Mouse (Mus musculus) hindbrain, postnatal 0 days (tissue): Measurements from ENCODE around the gene Tmem30c. TPM values are rescaled to one million over a fixed set of nuclear protein-coding genes. Genes with fewer than 3 reads are reported as not detected.
"Not testable (repeated sequence)": the region's sequence is repeated elsewhere in the genome, so short reads cannot be mapped to it uniquely, and the experiment has no call there.

Experiments
- ATAC-seq: fragments of 200-750 bp; cut with Nextera tagmentation; 2 replicates; pipeline ENCODE4 v1.8.0; 2017; ENCODE audit warnings: mild to moderate bottlenecking, moderate TSS enrichment, moderate library complexity
- DNase-seq: peaks from one replicate; pipeline ENCODE4 v3.0.0-alpha.2; 2015; ENCODE audit warnings: low spot score
- H3K27ac ChIP-seq: fragments of 300-500 bp; sonication (generic); 2 replicates; pipeline ENCODE4 v1.5.1; 2014; ENCODE audit warnings: mild to moderate bottlenecking
- H3K27me3 ChIP-seq: fragments of 300-500 bp; sonication (generic); 2 replicates; pipeline ENCODE4 v1.6.1; 2014; ENCODE audit warnings: low read length, mixed read lengths; ENCODE audit not compliant: insufficient read depth
- H3K36me3 ChIP-seq: fragments of 300-500 bp; sonication (generic); 2 replicates; pipeline ENCODE4 v1.6.1; 2014; ENCODE audit warnings: low read length, mixed read lengths; ENCODE audit not compliant: insufficient read depth
- H3K4me1 ChIP-seq: fragments of 300-500 bp; sonication (generic); 2 replicates; pipeline ENCODE4 v1.6.1; 2014; ENCODE audit warnings: antibody characterized with exemption, low read length, mixed read lengths; ENCODE audit not compliant: insufficient read depth
- H3K4me2 ChIP-seq: fragments of 300-500 bp; sonication (generic); 2 replicates; pipeline ENCODE4 v1.6.1; 2014; ENCODE audit warnings: low read depth, mild to moderate bottlenecking, low read length, moderate library complexity, mixed read lengths
- H3K4me3 ChIP-seq: fragments of 300-500 bp; sonication (generic); 2 replicates; pipeline ENCODE4 v1.5.1; 2014; ENCODE audit warnings: low read length
- H3K9ac ChIP-seq: fragments of 300-500 bp; sonication (generic); replicated peaks from 2 replicates; pipeline ENCODE4 v1.6.1; 2014; ENCODE audit warnings: mild to moderate bottlenecking, low read length, moderate library complexity, mixed read lengths
- H3K9me3 ChIP-seq: fragments of 300-500 bp; sonication (generic); 2 replicates; pipeline ENCODE4 v1.6.1; 2016; ENCODE audit warnings: low read length, mixed read lengths
- CTCF ChIP-seq: IDR thresholded peaks from 2 replicates; pipeline ENCODE4 v1.5.1; 2016; ENCODE audit warnings: antibody characterized with exemption, control low read depth, low read depth
- WGBS: fragments of 180-500 bp; shearing (Covaris S2); extraction: QIAGEN DNeasy Blood & Tissue Kit; methylation state at CpG from one replicate; pipeline ENCODE4 v1.1.7; 2014; 5-methylcytosine and 5-hydroxymethylcytosine counted together
- polyA plus RNA-seq: library from polyadenylated mRNA; unstranded; fragments of >200 nt; fragmentation: Nextera tagmentation; extraction: Ambion mirVana; gene quantifications from 2 replicates; pipeline ENCODE4 v1.2.1, GENCODE M21; 2015
- total RNA-seq: library from RNA; depleted of rRNA; stranded (reverse); fragments of >200 nt; gene quantifications from 2 replicates; pipeline ENCODE4 v1.2.3, GENCODE M21; 2014; rRNA removed

Tmem30c gene
- total and polyA plus RNA-seq, 2 experiments from 2014 or later = 0.14 to 0.73 TPM

DNA sequence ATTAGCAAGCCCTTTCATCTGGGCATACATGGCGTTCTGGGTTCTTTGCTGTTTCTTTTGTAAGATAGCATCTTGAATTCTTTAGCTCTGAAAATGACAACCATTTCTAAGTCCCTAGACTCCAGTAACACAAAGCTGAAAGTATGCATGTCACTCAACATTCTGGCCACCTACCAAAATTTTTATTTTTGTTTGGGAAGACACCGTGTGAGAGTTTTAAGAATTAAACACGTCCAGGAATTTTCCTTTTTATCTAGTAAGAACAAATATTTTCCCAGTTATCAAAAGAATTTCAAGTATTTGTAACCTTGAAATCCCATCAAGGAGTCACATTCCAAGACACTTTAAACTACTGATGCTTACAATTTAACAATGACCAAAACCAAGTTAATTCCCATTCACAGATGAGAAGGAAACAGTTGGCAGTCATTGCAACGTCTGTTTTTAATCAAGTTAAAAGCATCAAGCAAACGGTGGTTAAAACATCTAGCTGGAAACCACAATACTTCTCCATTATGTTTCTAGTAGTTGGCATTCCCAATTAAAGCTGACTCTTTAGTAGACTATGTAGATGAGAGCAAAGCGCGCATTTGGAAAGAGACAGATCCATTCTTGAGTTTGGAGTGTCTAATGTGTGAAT is 56.7 kb downstream of the Tmem30c start:
- Histone ChIP-seq H3K4me3 (no peak overlapping the region), H3K27ac (no peak overlapping the region), H3K36me3 (no peaks in the 10 kb centered on the region), H3K27me3 (no peaks in the 10 kb centered on the region), H3K9ac (no peak overlapping the region), H3K9me3 (no peaks in the 10 kb centered on the region), H3K4me2 (no peak overlapping the region), H3K4me1 (no peaks in the 10 kb centered on the region)
- WGBS = 68% methylated on average over 7 of the region's 7 CpGs
- no peak for ATAC-seq
- DNase-seq = no peak
- TF ChIP-seq CTCF = no peak

DNA sequence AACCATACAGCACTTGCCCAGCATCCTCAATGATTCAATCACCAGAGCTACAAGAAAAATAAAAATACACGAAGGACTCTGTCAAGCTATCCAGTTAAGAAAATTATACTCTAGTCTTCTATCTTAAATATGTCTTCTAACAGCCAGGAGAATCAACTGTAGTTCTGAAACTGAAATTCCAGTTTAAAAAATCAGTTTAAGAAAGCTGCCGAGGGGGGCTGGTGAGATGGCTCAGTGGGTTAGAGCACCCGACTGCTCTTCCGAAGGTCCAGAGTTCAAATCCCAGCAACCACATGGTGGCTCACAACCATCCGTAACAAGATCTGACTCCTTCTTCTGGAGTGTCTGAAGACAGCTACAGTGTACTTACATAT is 60.7 kb downstream of the Tmem30c start:
- WGBS = 70% methylated on average over 4 of the region's 5 CpGs
- Histone ChIP-seq H3K4me3 (peak overlapping the region; percentile 88), H3K4me2 (peak overlapping the region; percentile 53)
- not testable (repeated sequence) for H3K9ac ChIP-seq, H3K36me3 ChIP-seq, H3K27me3 ChIP-seq, H3K4me1 ChIP-seq, DNase-seq, H3K9me3 ChIP-seq, ATAC-seq, H3K27ac ChIP-seq

DNA sequence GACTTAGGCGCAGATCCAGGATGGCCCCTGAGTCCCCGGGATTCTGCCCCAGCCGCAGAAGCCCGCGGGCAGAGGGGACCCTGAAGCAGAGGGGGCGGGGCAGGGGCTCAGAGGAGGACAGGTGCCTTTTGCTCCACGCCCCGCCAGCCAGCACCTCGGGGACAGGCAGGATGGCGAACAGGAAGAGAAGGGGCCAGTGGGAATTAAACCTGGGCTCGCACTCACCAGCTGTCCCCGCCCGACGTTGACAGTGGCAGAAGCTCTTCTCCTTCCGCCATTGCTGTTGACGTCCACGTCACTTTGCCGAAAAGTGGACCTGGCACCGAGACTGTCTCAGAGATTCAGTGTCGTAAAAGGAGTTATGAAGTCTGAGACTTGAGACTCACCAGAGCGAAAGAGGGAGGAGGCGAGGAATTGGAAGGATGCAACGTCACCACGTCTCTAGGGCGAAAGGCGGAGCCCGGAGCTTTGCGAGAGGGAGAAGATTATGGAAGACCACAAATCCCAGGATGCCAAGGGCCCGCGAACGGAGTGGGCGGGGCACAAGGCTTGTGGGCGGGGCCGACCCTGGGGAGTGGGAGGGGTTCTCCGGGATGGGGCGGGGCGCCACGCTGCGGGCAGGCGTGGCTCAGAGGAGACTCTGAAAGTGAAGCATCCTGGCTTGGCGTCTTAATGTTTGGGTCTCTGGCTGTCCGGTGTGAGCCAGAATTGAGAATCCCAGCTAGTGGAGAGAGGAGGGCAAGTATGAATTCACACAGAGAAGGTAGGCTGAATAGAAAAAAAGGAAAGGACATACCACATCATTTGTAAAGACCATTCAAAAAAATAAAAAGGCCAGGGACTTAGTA is 61.4 kb downstream of the Tmem30c start, which contains the start of gene Tbc1d23:
Tbc1d23 (minus strand) TSS at position 416 of the 848 bp plus-strand sequence.
- Histone ChIP-seq H3K9ac (peak within 1 kb of the TSS; percentile 76), H3K4me1 (peaks cover 5% of the 10 kb centered on the region; the same call in 1 of the 2 replicates), H3K4me3 (peak within 1 kb of the TSS; percentile 88), H3K9me3 (no peaks in the 10 kb centered on the region), H3K27me3 (no peaks in the 10 kb centered on the region), H3K36me3 (no peaks in the 10 kb centered on the region), H3K27ac (peak within 1 kb of the TSS; percentile 81), H3K4me2 (peak within 1 kb of the TSS; percentile 85)
- ATAC-seq = peak; percentile 100
- WGBS = under 1% methylated on average over 42 of the region's 42 CpGs
- TF ChIP-seq CTCF = no peak
- DNase-seq = peak; percentile 99

- Histone ChIP-seq H3K9ac (no peak overlapping the region), H3K27me3 (no peaks in the 10 kb centered on the region), H3K4me1 (peaks cover 5% of the 10 kb centered on the region; the same call in 1 of the 2 replicates), H3K36me3 (no peaks in the 10 kb centered on the region), H3K4me2 (no peak overlapping the region), H3K9me3 (no peaks in the 10 kb centered on the region), H3K4me3 (no peak overlapping the region), H3K27ac (no peak overlapping the region)
- ATAC-seq (no peak), DNase-seq (no peak)
- 82% methylated on average over 5 of the region's 5 CpGs for WGBS
- no peak for TF ChIP-seq CTCF
Measured at GRCm38 (mm10) chr16:57226444-57226843, 66.2 kb downstream of the Tmem30c start.

DNA sequence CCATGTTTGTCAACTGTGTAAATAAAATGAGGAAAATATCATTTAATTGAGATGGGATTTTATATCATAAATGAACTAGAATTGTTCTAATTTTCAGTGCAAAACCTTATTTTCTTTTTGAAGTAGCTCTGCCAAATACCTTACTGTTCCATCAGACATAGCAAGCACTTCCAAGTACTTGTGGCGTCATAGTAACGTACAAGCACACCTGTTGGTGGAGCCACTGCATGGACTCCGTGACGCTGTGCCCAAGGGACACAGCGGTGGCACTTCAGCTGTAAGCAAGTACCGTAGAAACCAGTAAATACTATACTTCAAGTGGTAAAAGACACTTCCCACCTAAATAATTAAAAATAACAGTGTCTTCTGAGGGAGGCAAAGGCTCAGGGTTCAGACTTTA is 72.3 kb downstream of the Tmem30c start:
- no peak for ATAC-seq
- Histone ChIP-seq H3K4me2 (no peak overlapping the region), H3K27me3 (no peaks in the 10 kb centered on the region), H3K27ac (no peak overlapping the region), H3K36me3 (peaks cover 7% of the 10 kb centered on the region; the same call in 1 of the 2 replicates), H3K4me1 (no peaks in the 10 kb centered on the region), H3K9ac (no peak overlapping the region), H3K4me3 (no peak overlapping the region), H3K9me3 (no peaks in the 10 kb centered on the region)
- 92% methylated on average over 6 of the region's 6 CpGs for WGBS
- TF ChIP-seq CTCF = no peak
- no peak for DNase-seq

Other genes starting within 250 kb of the Tmem30c start
- gene Tmem45a2, start 221.5 kb downstream of the Tmem30c start, total RNA-seq = 0.47 TPM in 1 of 2 replicates, not detected in the other
- gene Tmem45a2, start 221.5 kb downstream of the Tmem30c start, polyA plus RNA-seq = 0.23 and 0.35 TPM in 2 replicates
- 87.8 and 92.3 TPM in 2 replicates for gene Tomm70a, start 171.2 kb downstream of the Tmem30c start, total RNA-seq
- 55.9 and 59.4 TPM in 2 replicates for gene Tomm70a, start 171.2 kb downstream of the Tmem30c start, polyA plus RNA-seq
- 20.1 and 33.0 TPM in 2 replicates for gene Nit2, start 125.5 kb downstream of the Tmem30c start, total RNA-seq
- gene Nit2, start 125.5 kb downstream of the Tmem30c start, polyA plus RNA-seq = 56.3 and 62.5 TPM in 2 replicates
- gene Tbc1d23, start 61.4 kb downstream of the Tmem30c start, total RNA-seq = 47.6 and 62.6 TPM in 2 replicates
- 31.5 and 32.3 TPM in 2 replicates for gene Tbc1d23, start 61.4 kb downstream of the Tmem30c start, polyA plus RNA-seq
- 0.86 and 1.0 TPM in 2 replicates for gene Filip1l, start 60.2 kb upstream of the Tmem30c start, total RNA-seq
- gene Filip1l, start 60.2 kb upstream of the Tmem30c start, polyA plus RNA-seq = 1.8 and 2.1 TPM in 2 replicates